Mouse (Mus musculus): ENCODE measurements around the gene Knop1.

Knop1 gene

DNA sequence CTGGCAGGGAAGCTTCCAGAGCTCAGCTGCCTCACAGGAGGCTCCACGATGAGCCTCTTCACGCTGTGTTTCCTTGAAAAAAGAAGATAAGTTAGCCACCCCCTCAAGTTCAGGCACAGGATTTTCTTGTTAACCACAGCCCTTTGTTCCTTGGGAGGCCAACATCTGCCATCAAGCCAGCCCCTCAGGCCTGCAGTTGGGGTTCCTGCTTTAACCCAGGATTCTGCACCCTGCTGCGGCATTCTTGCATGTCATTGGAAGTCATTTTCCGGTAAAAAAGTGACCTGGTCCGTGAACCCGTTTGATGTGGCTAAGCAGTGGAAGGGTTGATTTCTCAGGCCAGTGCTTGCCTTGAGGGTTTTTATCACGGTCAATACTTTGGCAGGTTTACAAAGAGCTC, 31.6 kb downstream of the Knop1 start:
- DNase-seq (ENCODE audit: low read depth, low spot score): no peak
- H3K27me3 ChIP-seq (ENCODE audit: control insufficient read depth, insufficient read depth, low read length, poor library complexity, severe bottlenecking): no peaks in the 10 kb centered on the region

GRCm38 (mm10) chr7:118821887-118822556, 34.0 kb downstream of the Knop1 start:
- Histone ChIP-seq H3K27me3 (ENCODE audit: control insufficient read depth, insufficient read depth, low read length, poor library complexity, severe bottlenecking) (no peaks in the 10 kb centered on the region), H3K36me3 (ENCODE audit: control insufficient read depth, insufficient read depth, low read length, poor library complexity, severe bottlenecking) (peaks cover 3% of the 10 kb centered on the region)
- no peak for DNase-seq (ENCODE audit: low read depth, low spot score)

More for the DNA sequence above, 31.6 kb downstream of the Knop1 start:
- peaks cover 3% of the 10 kb centered on the region; the same call in 1 of the 2 replicates for H3K36me3 ChIP-seq (ENCODE audit: control insufficient read depth, insufficient read depth, low read length, poor library complexity, severe bottlenecking)

DNA sequence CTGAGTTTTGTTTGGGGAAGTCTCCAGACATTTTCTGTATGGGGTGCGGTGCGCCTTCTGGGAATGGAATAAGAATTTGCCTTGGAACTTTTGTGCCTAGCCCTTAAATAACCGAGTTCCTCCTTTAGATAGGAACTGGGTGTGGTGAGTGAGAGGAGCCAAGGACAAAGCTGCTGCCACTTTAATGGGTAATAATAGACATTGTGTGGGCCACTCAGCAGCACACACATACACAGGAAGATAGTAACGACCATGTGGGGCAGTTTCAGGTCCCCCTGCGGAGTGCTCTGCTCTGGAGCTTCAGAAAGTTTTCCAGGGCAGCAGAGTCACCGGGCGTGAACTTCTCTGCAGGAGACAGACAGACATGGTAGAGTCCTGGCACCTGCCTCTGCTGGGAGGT, 34.7 kb downstream of the Knop1 start:
- DNase-seq (ENCODE audit: low read depth, low spot score): no peak
- Histone ChIP-seq H3K36me3 (ENCODE audit: control insufficient read depth, insufficient read depth, low read length, poor library complexity, severe bottlenecking) (peaks cover 1% of the 10 kb centered on the region), H3K27me3 (ENCODE audit: control insufficient read depth, insufficient read depth, low read length, poor library complexity, severe bottlenecking) (no peaks in the 10 kb centered on the region)

DNA sequence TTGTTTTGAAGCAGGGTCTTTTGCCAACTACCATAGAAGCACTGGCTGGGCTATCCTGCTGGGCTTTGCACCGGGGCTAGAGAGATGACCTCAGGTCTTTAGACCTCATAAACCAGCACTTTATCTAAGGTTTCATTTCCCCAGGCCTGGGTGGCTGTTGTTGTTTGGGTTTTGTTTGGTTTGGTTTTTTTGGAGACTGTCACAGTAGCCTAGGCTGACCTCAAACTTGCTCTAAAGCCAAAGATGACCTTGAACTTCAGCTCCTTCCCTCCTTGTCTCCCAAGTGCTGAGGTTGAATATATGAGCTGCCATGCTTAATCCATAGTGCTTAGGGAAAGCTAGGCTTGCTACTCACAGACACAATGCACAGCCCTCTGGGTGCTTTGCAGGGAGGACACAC, 36.4 kb downstream of the Knop1 start:
- Histone ChIP-seq H3K27me3 (ENCODE audit: control insufficient read depth, insufficient read depth, low read length, poor library complexity, severe bottlenecking) (no peaks in the 10 kb centered on the region), H3K36me3 (ENCODE audit: control insufficient read depth, insufficient read depth, low read length, poor library complexity, severe bottlenecking) (no peaks in the 10 kb centered on the region; the same call in none of the 2 replicates)
- no peak for DNase-seq (ENCODE audit: low read depth, low spot score)

- no peaks in the 10 kb centered on the region for H3K27me3 ChIP-seq (ENCODE audit: control insufficient read depth, insufficient read depth, low read length, poor library complexity, severe bottlenecking)
- DNase-seq (ENCODE audit: low read depth, low spot score): no peak
- peaks cover 2% of the 10 kb centered on the region for H3K36me3 ChIP-seq (ENCODE audit: control insufficient read depth, insufficient read depth, low read length, poor library complexity, severe bottlenecking)
Observed at GRCm38 (mm10) chr7:118817741-118818140, 38.3 kb downstream of the Knop1 start.

- DNase-seq (ENCODE audit: low read depth, low spot score): no peak
Observed at GRCm38 (mm10) chr7:118816275-118816674, 39.8 kb downstream of the Knop1 start.

DNA sequence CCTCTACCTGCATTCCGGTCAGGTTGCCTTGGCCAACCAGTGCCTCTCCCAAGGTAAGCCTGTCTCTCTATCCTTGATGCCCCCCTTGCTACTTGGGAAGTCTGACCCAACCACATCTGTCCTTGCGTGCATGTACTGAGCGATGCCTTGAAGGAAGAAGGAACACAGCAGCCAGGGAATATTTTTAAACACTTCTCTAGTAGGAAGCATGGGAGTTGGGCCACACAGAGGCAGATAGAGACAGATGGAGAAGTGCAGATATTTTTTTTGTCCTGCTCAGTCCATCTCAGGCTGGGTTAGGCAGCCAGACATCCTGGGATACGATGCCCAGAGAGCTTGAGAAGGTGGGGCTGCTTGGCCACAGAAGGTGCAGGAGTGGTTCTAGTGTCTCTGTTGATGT, 42.5 kb downstream of the Knop1 start:
- Histone ChIP-seq H3K36me3 (ENCODE audit: control insufficient read depth, insufficient read depth, low read length, poor library complexity, severe bottlenecking) (peaks cover 4% of the 10 kb centered on the region), H3K27me3 (ENCODE audit: control insufficient read depth, insufficient read depth, low read length, poor library complexity, severe bottlenecking) (no peaks in the 10 kb centered on the region)
- DNase-seq (ENCODE audit: low read depth, low spot score): no peak

More at GRCm38 (mm10) chr7:118816275-118816674, 39.8 kb downstream of the Knop1 start:
- H3K27me3 ChIP-seq (ENCODE audit: control insufficient read depth, insufficient read depth, low read length, poor library complexity, severe bottlenecking): no peaks in the 10 kb centered on the region
- H3K36me3 ChIP-seq (ENCODE audit: control insufficient read depth, insufficient read depth, low read length, poor library complexity, severe bottlenecking): peaks cover 2% of the 10 kb centered on the region

DNA sequence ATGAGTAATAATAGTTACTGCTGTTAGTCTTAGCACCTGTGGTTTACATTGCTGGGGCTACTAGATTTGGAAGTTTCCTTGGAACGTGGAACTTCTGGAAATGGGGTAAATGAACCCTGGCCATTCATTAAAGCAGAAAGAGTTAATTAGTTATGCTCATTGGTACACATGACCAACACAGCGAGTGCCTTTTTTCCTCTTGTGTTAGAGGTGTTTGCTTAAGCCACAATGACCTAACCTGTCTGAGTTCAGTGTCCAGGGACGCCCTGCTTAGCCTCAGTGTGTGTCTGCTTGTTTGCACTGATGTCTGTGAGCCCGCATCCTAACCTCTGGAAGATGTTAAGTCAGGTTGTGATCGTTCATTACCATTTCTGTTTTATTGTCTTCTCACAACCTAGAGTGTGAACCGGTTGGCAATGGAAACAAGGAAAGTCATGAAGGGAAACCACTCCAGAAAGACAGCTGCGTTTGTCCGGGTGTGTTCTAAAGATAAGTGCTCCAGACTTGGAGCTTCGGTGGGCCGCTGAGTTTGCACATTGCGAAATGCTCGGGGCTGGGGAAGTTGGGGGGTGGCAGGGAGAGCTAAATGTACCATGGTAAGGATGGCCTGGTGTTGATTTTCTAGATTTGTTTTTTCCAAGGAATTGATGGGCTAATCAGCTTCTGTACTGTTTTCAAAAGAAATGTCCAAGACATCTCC, 44.5 kb downstream of the Knop1 start:
- Histone ChIP-seq H3K36me3 (ENCODE audit: control insufficient read depth, insufficient read depth, low read length, poor library complexity, severe bottlenecking) (peaks cover 4% of the 10 kb centered on the region), H3K27me3 (ENCODE audit: control insufficient read depth, insufficient read depth, low read length, poor library complexity, severe bottlenecking) (no peaks in the 10 kb centered on the region)
- no peak for DNase-seq (ENCODE audit: low read depth, low spot score)

DNA sequence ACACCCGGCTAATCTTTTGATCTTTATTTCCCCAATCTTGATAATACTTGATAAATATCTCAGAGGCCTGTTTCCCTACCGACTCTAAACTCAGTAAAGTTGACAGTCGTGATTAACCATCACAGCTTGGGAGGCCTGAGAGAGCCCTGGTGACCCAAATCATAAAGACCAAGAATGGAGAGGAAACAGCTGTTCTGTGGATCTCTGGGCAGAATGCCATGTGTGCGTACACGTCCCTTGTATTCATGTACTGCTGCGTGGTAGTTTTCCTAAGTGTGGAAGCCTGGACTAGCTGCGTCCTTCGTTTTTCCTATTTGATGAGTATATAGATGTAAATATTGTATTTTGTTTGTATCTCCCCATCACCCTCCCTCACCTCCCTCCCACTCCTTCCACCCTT, 48.2 kb downstream of the Knop1 start:
- H3K36me3 ChIP-seq (ENCODE audit: control insufficient read depth, insufficient read depth, low read length, poor library complexity, severe bottlenecking): peaks cover 5% of the 10 kb centered on the region
- no peaks in the 10 kb centered on the region for H3K27me3 ChIP-seq (ENCODE audit: control insufficient read depth, insufficient read depth, low read length, poor library complexity, severe bottlenecking)
- DNase-seq (ENCODE audit: low read depth, low spot score): no peak

DNA sequence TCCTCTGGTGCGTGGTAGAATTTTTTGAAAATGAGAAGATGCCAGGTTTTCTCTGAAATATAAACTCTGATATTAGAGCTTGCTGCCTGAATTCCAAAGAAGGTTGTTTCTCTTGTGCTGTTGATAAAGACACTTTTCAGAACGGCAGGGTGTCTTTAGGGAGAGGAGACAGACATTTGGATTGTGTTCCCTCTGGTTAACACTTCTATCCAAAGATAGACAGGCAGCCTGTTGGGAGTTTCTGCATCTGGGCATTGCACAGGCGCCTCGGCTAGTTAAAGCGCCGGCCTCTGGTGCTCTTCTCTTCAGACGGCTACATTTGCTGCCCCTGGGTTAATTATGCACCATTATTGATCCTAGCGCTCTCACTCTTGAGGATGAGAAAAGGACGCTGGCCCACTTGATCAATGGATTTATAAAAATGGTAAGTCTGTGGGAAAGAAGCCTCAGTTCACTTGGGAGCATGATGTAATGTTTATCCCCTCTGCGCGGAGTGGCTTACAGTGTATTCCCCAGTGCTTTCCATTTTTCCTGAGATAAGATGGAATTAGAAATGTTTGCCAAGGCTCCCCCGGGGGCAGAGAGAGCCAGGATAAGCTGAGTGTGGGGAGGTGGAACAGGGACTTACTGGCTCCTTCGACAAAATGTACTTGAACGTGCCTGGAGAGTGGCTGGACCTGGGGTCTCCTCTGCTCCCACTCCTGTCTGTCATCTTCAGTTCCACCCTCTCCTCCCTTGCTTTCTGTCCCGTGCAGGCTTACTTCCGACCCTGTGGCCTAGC, 49.2 kb downstream of the Knop1 start:
- no peak for DNase-seq (ENCODE audit: low read depth, low spot score)
- Histone ChIP-seq H3K27me3 (ENCODE audit: control insufficient read depth, insufficient read depth, low read length, poor library complexity, severe bottlenecking) (no peaks in the 10 kb centered on the region), H3K36me3 (ENCODE audit: control insufficient read depth, insufficient read depth, low read length, poor library complexity, severe bottlenecking) (peaks cover 5% of the 10 kb centered on the region; the same call in 1 of the 2 replicates)

GRCm38 (mm10) chr7:118803425-118803824, 52.6 kb downstream of the Knop1 start:
- Histone ChIP-seq H3K36me3 (ENCODE audit: control insufficient read depth, insufficient read depth, low read length, poor library complexity, severe bottlenecking) (peaks cover 4% of the 10 kb centered on the region; the same call in 1 of the 2 replicates), H3K27me3 (ENCODE audit: control insufficient read depth, insufficient read depth, low read length, poor library complexity, severe bottlenecking) (no peaks in the 10 kb centered on the region)
- no peak for DNase-seq (ENCODE audit: low read depth, low spot score)

DNA sequence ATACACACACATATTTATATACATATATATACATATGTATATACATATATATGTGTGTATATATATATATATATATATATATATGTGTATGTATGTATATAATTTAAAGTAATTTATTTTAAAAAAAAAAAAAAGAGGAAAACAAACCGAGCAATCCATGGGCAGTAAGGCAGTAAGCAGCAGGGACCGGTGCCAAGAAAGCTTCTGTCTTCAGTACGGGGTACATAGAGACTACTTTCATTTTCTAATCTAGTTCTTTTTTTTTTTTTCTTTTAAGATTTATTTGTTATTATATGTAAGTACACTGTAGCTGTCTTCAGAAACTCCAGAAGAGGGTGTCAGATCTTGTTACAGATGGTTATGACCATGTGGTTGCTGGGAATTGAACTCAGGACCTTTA, 54.3 kb downstream of the Knop1 start:
- DNase-seq (ENCODE audit: low read depth, low spot score): no peak
- Histone ChIP-seq H3K36me3 (ENCODE audit: control insufficient read depth, insufficient read depth, low read length, poor library complexity, severe bottlenecking) (peaks cover 4% of the 10 kb centered on the region; the same call in 1 of the 2 replicates), H3K27me3 (ENCODE audit: control insufficient read depth, insufficient read depth, low read length, poor library complexity, severe bottlenecking) (no peaks in the 10 kb centered on the region)

GRCm38 (mm10) chr7:118800112-118800734, 55.8 kb downstream of the Knop1 start:
- H3K27me3 ChIP-seq (ENCODE audit: control insufficient read depth, insufficient read depth, low read length, poor library complexity, severe bottlenecking): no peaks in the 10 kb centered on the region
- DNase-seq (ENCODE audit: low read depth, low spot score): no peak

DNA sequence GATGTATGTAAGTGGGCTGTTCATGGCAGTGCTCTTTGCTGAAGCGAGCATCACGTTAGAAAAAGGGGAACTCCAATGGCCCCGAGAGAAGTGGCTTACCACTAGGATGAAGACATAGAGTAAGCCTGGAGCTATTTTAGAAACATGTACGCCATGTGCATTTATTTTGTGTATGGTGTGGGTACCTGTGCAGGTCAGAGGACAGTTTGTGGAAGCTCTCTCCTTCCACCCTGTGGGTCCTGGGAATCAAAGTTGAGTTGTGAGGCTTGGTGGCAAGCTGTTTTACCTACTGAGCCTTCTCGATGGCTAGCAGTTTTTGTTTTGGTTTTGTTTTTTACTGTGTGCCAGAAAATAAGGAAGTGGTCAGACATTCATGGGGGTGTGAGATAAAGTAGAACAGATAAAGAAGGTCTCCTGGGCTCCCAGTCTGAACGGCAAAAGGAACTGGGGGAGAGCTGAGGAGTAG, 57.9 kb downstream of the Knop1 start:
- DNase-seq (ENCODE audit: low read depth, low spot score): peak; percentile 75
- H3K36me3 ChIP-seq (ENCODE audit: control insufficient read depth, insufficient read depth, low read length, poor library complexity, severe bottlenecking): peaks cover 1% of the 10 kb centered on the region; the same call in 1 of the 2 replicates
- H3K27me3 ChIP-seq (ENCODE audit: control insufficient read depth, insufficient read depth, low read length, poor library complexity, severe bottlenecking): no peaks in the 10 kb centered on the region

More at GRCm38 (mm10) chr7:118800112-118800734, 55.8 kb downstream of the Knop1 start:
- peaks cover 4% of the 10 kb centered on the region; the same call in 1 of the 2 replicates for H3K36me3 ChIP-seq (ENCODE audit: control insufficient read depth, insufficient read depth, low read length, poor library complexity, severe bottlenecking)
